Mouse (Mus musculus) ES-E14 (cell line): ENCODE measurements around the gene Gramd1b. TPM values are rescaled to one million over a fixed set of nuclear protein-coding genes. Genes with fewer than 3 reads are reported as not detected.

Experiments used
- DNase-seq: peaks from one replicate; pipeline ENCODE4 v3.0.0-alpha.2; 2013; ENCODE audit warnings: low read depth, low spot score
- H3K27ac ChIP-seq: 2 replicates; pipeline ENCODE4 v1.5.1; 2012; ENCODE audit warnings: low read depth, mild to moderate bottlenecking, low read length, moderate library complexity, mixed read lengths; ENCODE audit not compliant: poor library complexity, insufficient read depth, severe bottlenecking
- H3K36me3 ChIP-seq: 2 replicates; pipeline ENCODE4 v1.6.1; 2012; ENCODE audit warnings: mild to moderate bottlenecking, low read length, moderate library complexity, mixed read lengths; ENCODE audit not compliant: control insufficient read depth, poor library complexity, insufficient read depth, severe bottlenecking
- H3K4me1 ChIP-seq, 2 experiments: fragments of 150-350 bp in 1 of 2; sonication (generic) in 1 of 2; 2 replicates each; pipeline ENCODE4 v1.6.1; 2012; ENCODE audit warnings: low read length in 2 of 2, mild to moderate bottlenecking in 1 of 2, mixed read lengths in 1 of 2; ENCODE audit not compliant: control insufficient read depth in 2 of 2, insufficient read depth in 2 of 2, poor library complexity in 1 of 2
- H3K4me3 ChIP-seq, 2 experiments: fragments of 150-350 bp in 1 of 2; sonication (generic) in 1 of 2; 2 replicates each; pipeline ENCODE4 v1.5.1; 2012; ENCODE audit warnings: low read length in 2 of 2, low read depth in 1 of 2, mild to moderate bottlenecking in 1 of 2, mixed read lengths in 1 of 2; ENCODE audit not compliant: insufficient read depth in 1 of 2, poor library complexity in 1 of 2, severe bottlenecking in 1 of 2
- H3K9ac ChIP-seq: 2 replicates; pipeline ENCODE4 v1.6.1; 2012; ENCODE audit warnings: low read depth, mild to moderate bottlenecking, low read length, mixed read lengths; ENCODE audit not compliant: poor library complexity, insufficient read depth, severe bottlenecking
- H3K9me3 ChIP-seq: fragments of 150-350 bp; sonication (generic); 2 replicates; pipeline ENCODE4 v1.6.1; 2012; ENCODE audit warnings: low read depth, mild to moderate bottlenecking, low read length; ENCODE audit not compliant: control insufficient read depth, insufficient read depth
- CHD2 ChIP-seq: IDR thresholded peaks from 2 replicates; pipeline ENCODE4 v1.6.1; 2014; ENCODE audit warnings: mild to moderate bottlenecking, low read depth, low read length, inconsistent platforms
- HCFC1 ChIP-seq: IDR thresholded peaks from 2 replicates; pipeline ENCODE4 v1.6.1; 2012; ENCODE audit warnings: low read length, inconsistent platforms, borderline replicate concordance; ENCODE audit not compliant: insufficient read depth
- MAFK ChIP-seq: IDR thresholded peaks from 2 replicates; pipeline ENCODE4 v1.6.1; 2014; ENCODE audit warnings: mild to moderate bottlenecking, low read depth, low read length, inconsistent platforms; ENCODE audit not compliant: insufficient read depth
- ZC3H11A ChIP-seq: IDR thresholded peaks from 2 replicates; pipeline ENCODE4 v1.6.1; 2012; ENCODE audit warnings: low read depth, mild to moderate bottlenecking, inconsistent platforms, low read length, borderline replicate concordance
- ZNF384 ChIP-seq: IDR thresholded peaks from 2 replicates; pipeline ENCODE4 v1.6.1; 2012; ENCODE audit warnings: low read depth, low read length, inconsistent platforms
- in situ Hi-C, 2 experiments: fragments of 600-800 bp; cut with MboI; formaldehyde crosslinking; loops; one replicate each; pipeline ENCODE4 v1.15.1; 2025; ENCODE audit warnings: low sequenced_read_pairs in 2 of 2, inconsistent platforms in 1 of 2; ENCODE audit not compliant: unreplicated experiment in 2 of 2
- total RNA-seq: library from RNA; depleted of rRNA; stranded (reverse); fragments of 300-350 nt; gene quantifications from 2 replicates; pipeline ENCODE4 v1.2.3, GENCODE M21; 2012

The Gramd1b gene
- total RNA-seq, 1 experiment, result 24.1 TPM

- H3K4me3 ChIP-seq, result no peak overlapping the region
- no peaks in the 10 kb centered on the region for H3K9me3 ChIP-seq
- H3K9ac ChIP-seq, result no peak overlapping the region
- DNase-seq, result no peak
- TF ChIP-seq ZC3H11A (no peak), CHD2 (no peak), ZNF384 (no peak), HCFC1 (no peak), MAFK (no peak)
- no peak overlapping the region for H3K27ac ChIP-seq
- in situ Hi-C loops, result no loop called here
- peaks cover 2% of the 10 kb centered on the region for H3K36me3 ChIP-seq
- peaks cover 2 to 8% of the 10 kb centered on the region in 2 experiments; a peak in 3 of 4 replicates for H3K4me1 ChIP-seq
These were observed 122.1 kb downstream of the Gramd1b start for GRCm38 (mm10) chr9:40409071-40409470.

GRCm38 (mm10) chr9:40408415-40408814 lies 122.8 kb downstream of the Gramd1b start:
- TF ChIP-seq MAFK (no peak), ZNF384 (no peak), CHD2 (no peak), ZC3H11A (no peak), HCFC1 (no peak)
- DNase-seq, result no peak
- peaks cover 2 to 7% of the 10 kb centered on the region in 2 experiments; a peak in 3 of 4 replicates for H3K4me1 ChIP-seq
- H3K9ac ChIP-seq, result no peak overlapping the region
- H3K4me3 ChIP-seq, result no peak overlapping the region
- in situ Hi-C loops, result no loop called here
- peaks cover 2% of the 10 kb centered on the region for H3K36me3 ChIP-seq
- H3K27ac ChIP-seq, result no peak overlapping the region
- no peaks in the 10 kb centered on the region for H3K9me3 ChIP-seq

GRCm38 (mm10) chr9:40407876-40408275 lies 123.3 kb downstream of the Gramd1b start:
- no peak for TF ChIP-seq HCFC1
- no peak for TF ChIP-seq ZC3H11A
- Histone ChIP-seq H3K36me3 (peaks cover 2% of the 10 kb centered on the region), H3K9me3 (no peaks in the 10 kb centered on the region), H3K27ac (no peak overlapping the region), H3K9ac (no peak overlapping the region), H3K4me1 (peaks cover 2% of the 10 kb centered on the region in 2 experiments; a peak in 3 of 4 replicates), H3K4me3 (no peak overlapping the region)
- DNase-seq, result no peak
- in situ Hi-C loops, result no loop called here

GRCm38 (mm10) chr9:40405804-40406203 lies 125.4 kb downstream of the Gramd1b start:
- in situ Hi-C loops, result no loop called here
- DNase-seq, result no peak
- TF ChIP-seq HCFC1, result no peak
- no peak for TF ChIP-seq ZNF384
- TF ChIP-seq ZC3H11A, result no peak
- TF ChIP-seq CHD2, result no peak
- no peak for TF ChIP-seq MAFK
- H3K9me3 ChIP-seq, result no peaks in the 10 kb centered on the region
- H3K4me1 ChIP-seq, result peaks cover 2 to 11% of the 10 kb centered on the region in 2 experiments; a peak in 3 of 4 replicates
- no peak overlapping the region for H3K9ac ChIP-seq
- no peak overlapping the region for H3K27ac ChIP-seq
- H3K4me3 ChIP-seq, result no peak overlapping the region
- H3K36me3 ChIP-seq, result peaks cover 2% of the 10 kb centered on the region

GRCm38 (mm10) chr9:40405263-40405662 lies 125.9 kb downstream of the Gramd1b start:
- no peak overlapping the region for H3K4me3 ChIP-seq
- no peaks in the 10 kb centered on the region for H3K9me3 ChIP-seq
- peaks cover 2 to 14% of the 10 kb centered on the region in 2 experiments; a peak in 3 of 4 replicates for H3K4me1 ChIP-seq
- in situ Hi-C loops, result no loop called here
- TF ChIP-seq HCFC1 (no peak), MAFK (no peak), CHD2 (no peak), ZNF384 (no peak), ZC3H11A (no peak)
- DNase-seq, result no peak
- H3K27ac ChIP-seq, result no peak overlapping the region
- H3K9ac ChIP-seq, result no peak overlapping the region
- peaks cover 2% of the 10 kb centered on the region for H3K36me3 ChIP-seq
